Mouse (Mus musculus) forebrain, embryonic 14.5 days (tissue): ENCODE data around the gene Olfr312. TPM values are rescaled to one million over a fixed set of nuclear protein-coding genes. Genes with fewer than 3 reads are reported as not detected.
"Not testable (repeated sequence)": the region's sequence is repeated elsewhere in the genome, so short reads cannot be mapped to it uniquely, and the experiment has no call there.

Source experiments
- ATAC-seq: fragments of 200-750 bp; cut with Nextera tagmentation; 2 replicates; pipeline ENCODE4 v1.8.0; 2017; ENCODE audit warnings: mild to moderate bottlenecking, moderate library complexity
- DNase-seq: peaks from one replicate; pipeline ENCODE4 v3.0.0-alpha.2; 2015; ENCODE audit warnings: low spot score
- H3K27ac ChIP-seq: fragments of 300-500 bp; sonication (generic); 2 replicates; pipeline ENCODE4 v1.5.1; 2014; ENCODE audit warnings: low read depth, mild to moderate bottlenecking, control low read depth, low read length, moderate library complexity
- H3K27me3 ChIP-seq: fragments of 300-500 bp; sonication (generic); replicated peaks from 2 replicates; pipeline ENCODE4 v1.6.1; 2014; ENCODE audit warnings: low read length, control low read depth, mixed read lengths; ENCODE audit not compliant: control insufficient read depth, insufficient read depth
- H3K36me3 ChIP-seq: fragments of 300-500 bp; sonication (generic); 2 replicates; pipeline ENCODE4 v1.6.1; 2014; ENCODE audit warnings: low read length, control low read depth; ENCODE audit not compliant: control insufficient read depth, insufficient read depth
- H3K4me1 ChIP-seq: fragments of 300-500 bp; sonication (generic); 2 replicates; pipeline ENCODE4 v1.6.1; 2014; ENCODE audit warnings: antibody characterized with exemption, low read length, control low read depth; ENCODE audit not compliant: control insufficient read depth, insufficient read depth
- H3K4me2 ChIP-seq: fragments of 300-500 bp; sonication (generic); 2 replicates; pipeline ENCODE4 v1.6.1; 2014; ENCODE audit warnings: mild to moderate bottlenecking, control low read depth, low read length
- H3K4me3 ChIP-seq: fragments of 300-500 bp; sonication (generic); 2 replicates; pipeline ENCODE4 v1.5.1; 2014; ENCODE audit warnings: low read depth, low read length, control low read depth
- H3K9ac ChIP-seq: fragments of 300-500 bp; sonication (generic); 2 replicates; pipeline ENCODE4 v1.6.1; 2014; ENCODE audit warnings: mild to moderate bottlenecking, low read length, control low read depth, moderate library complexity
- H3K9me3 ChIP-seq: fragments of 300-500 bp; sonication (generic); replicated peaks from 2 replicates; pipeline ENCODE4 v1.6.1; 2016; ENCODE audit warnings: low read length, control low read depth, mixed read lengths; ENCODE audit not compliant: control insufficient read depth
- WGBS: fragments of 180-500 bp; shearing (Covaris S2); extraction: QIAGEN DNeasy Blood & Tissue Kit; methylation state at CpG from one replicate; pipeline ENCODE4 v1.1.7; 2014; 5-methylcytosine and 5-hydroxymethylcytosine counted together
- polyA plus RNA-seq: library from polyadenylated mRNA; unstranded; fragments of >200 nt; fragmentation: Nextera tagmentation; extraction: Ambion mirVana; gene quantifications from 2 replicates; pipeline ENCODE4 v1.2.1, GENCODE M21; 2014

Olfr312 gene
- polyA plus RNA-seq: not detected in 2 replicates

GRCm38 (mm10) chr11:58828937-58829336 lies at the start of gene Olfr312:
Olfr312 (plus strand) TSS chr11:58829237.
- not testable (repeated sequence) for H3K4me1 ChIP-seq, H3K27me3 ChIP-seq, H3K4me2 ChIP-seq, DNase-seq, H3K36me3 ChIP-seq, H3K27ac ChIP-seq, ATAC-seq, H3K4me3 ChIP-seq, H3K9ac ChIP-seq, H3K9me3 ChIP-seq

- 81% methylated on average over 6 of the region's 6 CpGs for WGBS
- no peaks in the 10 kb centered on the region for H3K4me1 ChIP-seq
- no peak for ATAC-seq
- no peak within 1 kb of the TSS for H3K4me3 ChIP-seq
- no peak within 1 kb of the TSS for H3K27ac ChIP-seq
- H3K36me3 ChIP-seq: no peaks in the 10 kb centered on the region
- no peak within 1 kb of the TSS for H3K4me2 ChIP-seq
- no peak for DNase-seq
- H3K9ac ChIP-seq: no peak within 1 kb of the TSS
- no peaks in the 10 kb centered on the region for H3K9me3 ChIP-seq
- no peaks in the 10 kb centered on the region for H3K27me3 ChIP-seq
These were observed 46.5 kb upstream of the Olfr312 start, which contains the start of gene Olfr314 for GRCm38 (mm10) chr11:58782480-58783089. Olfr314 (plus strand) TSS chr11:58782952.

GRCm38 (mm10) chr11:58784182-58784581 lies 44.9 kb upstream of the Olfr312 start:
- Histone ChIP-seq H3K4me2 (no peak overlapping the region), H3K4me1 (no peaks in the 10 kb centered on the region), H3K36me3 (no peaks in the 10 kb centered on the region), H3K27ac (no peak overlapping the region), H3K27me3 (no peaks in the 10 kb centered on the region), H3K9ac (no peak overlapping the region), H3K9me3 (no peaks in the 10 kb centered on the region), H3K4me3 (no peak overlapping the region)
- no peak for ATAC-seq
- WGBS: 76% methylated on average over 2 of the region's 2 CpGs
- DNase-seq: no peak

- Histone ChIP-seq H3K4me3 (no peak overlapping the region), H3K4me2 (no peak overlapping the region), H3K9ac (no peak overlapping the region), H3K4me1 (no peaks in the 10 kb centered on the region), H3K9me3 (no peaks in the 10 kb centered on the region), H3K27ac (no peak overlapping the region), H3K27me3 (no peaks in the 10 kb centered on the region), H3K36me3 (no peaks in the 10 kb centered on the region)
- 88% methylated on average over 10 of the region's 10 CpGs for WGBS
- ATAC-seq (no peak), DNase-seq (no peak)
These were observed 41.4 kb upstream of the Olfr312 start for GRCm38 (mm10) chr11:58787651-58788050.

- no peak overlapping the region for H3K27ac ChIP-seq
- 91% methylated on average over 8 of the region's 8 CpGs for WGBS
These were observed 40.7 kb upstream of the Olfr312 start for GRCm38 (mm10) chr11:58788346-58788745.

GRCm38 (mm10) chr11:58789532-58789931 lies 39.5 kb upstream of the Olfr312 start:
- 25% methylated on average over 3 of the region's 3 CpGs for WGBS
- no peak overlapping the region for H3K4me3 ChIP-seq
- no peaks in the 10 kb centered on the region for H3K4me1 ChIP-seq
- H3K9me3 ChIP-seq: no peaks in the 10 kb centered on the region
- H3K9ac ChIP-seq: no peak overlapping the region
- no peak overlapping the region for H3K4me2 ChIP-seq
- H3K27me3 ChIP-seq: no peaks in the 10 kb centered on the region
- DNase-seq: peak; percentile 49
- H3K27ac ChIP-seq: no peak overlapping the region
- H3K36me3 ChIP-seq: no peaks in the 10 kb centered on the region
- no peak for ATAC-seq

More at GRCm38 (mm10) chr11:58788346-58788745, 40.7 kb upstream of the Olfr312 start:
- DNase-seq (no peak), ATAC-seq (no peak)
- Histone ChIP-seq H3K4me1 (no peaks in the 10 kb centered on the region), H3K4me3 (no peak overlapping the region), H3K9me3 (no peaks in the 10 kb centered on the region), H3K4me2 (no peak overlapping the region), H3K36me3 (no peaks in the 10 kb centered on the region), H3K27me3 (no peaks in the 10 kb centered on the region), H3K9ac (no peak overlapping the region)

- DNase-seq: no peak
- Histone ChIP-seq H3K27me3 (no peaks in the 10 kb centered on the region), H3K9ac (no peak overlapping the region), H3K36me3 (no peaks in the 10 kb centered on the region), H3K27ac (no peak overlapping the region), H3K4me3 (no peak overlapping the region), H3K4me1 (no peaks in the 10 kb centered on the region), H3K9me3 (no peaks in the 10 kb centered on the region), H3K4me2 (no peak overlapping the region)
- no peak for ATAC-seq
- WGBS: 52% methylated on average over 2 of the region's 2 CpGs
These were observed 39.0 kb upstream of the Olfr312 start for GRCm38 (mm10) chr11:58790053-58790452.

GRCm38 (mm10) chr11:58790646-58791045 lies 38.4 kb upstream of the Olfr312 start:
- Histone ChIP-seq H3K9ac (no peak overlapping the region), H3K4me2 (no peak overlapping the region), H3K27ac (no peak overlapping the region), H3K4me3 (no peak overlapping the region), H3K4me1 (no peaks in the 10 kb centered on the region), H3K36me3 (no peaks in the 10 kb centered on the region), H3K9me3 (no peaks in the 10 kb centered on the region), H3K27me3 (no peaks in the 10 kb centered on the region)
- DNase-seq: no peak
- ATAC-seq: no peak
- WGBS: 86% methylated on average over 6 of the region's 6 CpGs

- no peak overlapping the region for H3K9ac ChIP-seq
- H3K4me3 ChIP-seq: no peak overlapping the region
- H3K4me1 ChIP-seq: no peaks in the 10 kb centered on the region
- no peaks in the 10 kb centered on the region for H3K27me3 ChIP-seq
- no peak for DNase-seq
- H3K27ac ChIP-seq: no peak overlapping the region
- no peaks in the 10 kb centered on the region for H3K36me3 ChIP-seq
- WGBS: 97% methylated on average over 2 of the region's 2 CpGs
- no peak for ATAC-seq
- no peak overlapping the region for H3K4me2 ChIP-seq
- no peaks in the 10 kb centered on the region for H3K9me3 ChIP-seq
These were observed 33.2 kb upstream of the Olfr312 start for GRCm38 (mm10) chr11:58795856-58796255.
